Mouse (Mus musculus): ENCODE data around the gene Fanca. TPM values are rescaled to one million over a fixed set of nuclear protein-coding genes. Genes with fewer than 3 reads are reported as not detected.
"Not testable (repeated sequence)": the region's sequence is repeated elsewhere in the genome, so short reads cannot be mapped to it uniquely, and the experiment has no call there.

Gene Fanca
- polyA plus RNA-seq, 1 experiment from 2014 or later: 28.5 TPM

DNA sequence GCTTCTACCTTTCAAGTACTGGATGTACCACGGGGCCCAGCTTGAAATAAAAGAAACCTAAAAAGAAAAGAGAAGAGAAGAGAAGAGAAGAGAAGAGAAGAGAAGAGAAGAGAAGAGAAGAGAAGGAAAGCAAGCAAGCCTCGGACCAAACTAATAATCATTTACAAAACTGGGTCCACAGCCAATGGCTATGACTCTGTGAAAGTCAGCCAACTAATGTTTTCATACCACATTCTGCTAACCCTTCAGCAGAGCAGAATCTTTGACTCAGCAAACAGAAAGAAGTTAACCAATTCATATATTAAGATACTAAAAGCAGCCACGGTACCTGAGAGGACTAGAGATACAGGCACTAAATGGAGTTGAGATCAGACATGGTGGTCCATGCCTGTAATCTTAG lies 26.1 kb downstream of the Fanca start:
- no peak for TF ChIP-seq CTCF (IDR thresholded peaks at IDR 0.05)
- DNase-seq (ENCODE audit: low read depth, low spot score): no peak
- no peak for ATAC-seq
- no peaks in the 10 kb centered on the region for H3K27me3 ChIP-seq
- CTCF ChIA-PET: no interaction called here
- in situ Hi-C loops (cut with MboI; ENCODE audit: low pct_unique_long_range_greater_than_20kb): no loop called here
- POLR2A ChIA-PET: no interaction called here

DNA sequence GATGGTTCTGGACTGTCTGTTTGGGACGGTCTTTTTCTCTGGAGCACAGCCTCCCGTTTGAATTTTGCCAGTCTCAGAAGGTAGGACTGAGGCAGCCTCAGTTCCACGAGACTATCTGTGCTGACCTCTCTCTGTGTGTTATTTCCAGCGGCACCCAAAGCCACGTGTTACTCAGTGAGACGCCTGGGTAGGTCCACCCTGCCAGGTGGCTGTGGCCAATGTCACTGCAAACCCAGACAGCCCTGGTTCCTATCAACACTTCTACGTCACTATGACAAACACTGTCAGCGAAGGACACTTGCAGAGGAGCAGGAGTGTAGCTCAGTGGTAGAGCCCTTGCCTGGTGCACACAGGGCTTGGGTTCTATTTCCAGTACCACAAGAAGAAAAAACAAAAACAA lies 26.7 kb downstream of the Fanca start:
- ChIA-PET POLR2A (no interaction called here), CTCF (no interaction called here)
- ATAC-seq (no peak), DNase-seq (ENCODE audit: low read depth, low spot score) (no peak)
- no peak for TF ChIP-seq CTCF (IDR thresholded peaks at IDR 0.05)
- in situ Hi-C loops (cut with MboI; ENCODE audit: low pct_unique_long_range_greater_than_20kb): no loop called here
- H3K27me3 ChIP-seq: no peaks in the 10 kb centered on the region

- no peak for ATAC-seq
- no peak for TF ChIP-seq CTCF (IDR thresholded peaks at IDR 0.05)
- ChIA-PET POLR2A (no interaction called here), CTCF (interaction anchor here (1.3 to 1.7 kb wide), 3 partner anchors 13 to 56 kb away, joined by 3 to 4 read pairs (median 3); no protein-coding TSS in a partner anchor)
- in situ Hi-C loops (cut with MboI; ENCODE audit: low pct_unique_long_range_greater_than_20kb): no loop called here
- DNase-seq (ENCODE audit: low read depth, low spot score): no peak
- no peaks in the 10 kb centered on the region for H3K27me3 ChIP-seq
Measured at GRCm38 (mm10) chr8:123290679-123291078, 27.7 kb downstream of the Fanca start.

- POLR2A ChIA-PET: no interaction called here
- ATAC-seq: no peak
- in situ Hi-C loops (cut with MboI; ENCODE audit: low pct_unique_long_range_greater_than_20kb): no loop called here
- no peaks in the 10 kb centered on the region for H3K27me3 ChIP-seq
- CTCF ChIA-PET: interaction anchor here (1.1 to 1.7 kb wide), 4 partner anchors 14 to 55 kb away, joined by 3 to 4 read pairs (median 3); no protein-coding TSS in a partner anchor
- TF ChIP-seq CTCF (IDR thresholded peaks at IDR 0.05): no peak
- no peak for DNase-seq (ENCODE audit: low read depth, low spot score)
Measured at GRCm38 (mm10) chr8:123290166-123290565, 28.2 kb downstream of the Fanca start.

- DNase-seq (ENCODE audit: low read depth, low spot score): no peak
- H3K27me3 ChIP-seq: no peaks in the 10 kb centered on the region
- ChIA-PET CTCF (no interaction called here), POLR2A (no interaction called here)
- ATAC-seq: no peak
- TF ChIP-seq CTCF (IDR thresholded peaks at IDR 0.05): no peak
- in situ Hi-C loops (cut with MboI; ENCODE audit: low pct_unique_long_range_greater_than_20kb): no loop called here
Measured at GRCm38 (mm10) chr8:123287362-123287761, 31.0 kb downstream of the Fanca start.

- in situ Hi-C loops (cut with MboI; ENCODE audit: low pct_unique_long_range_greater_than_20kb): no loop called here
- no peaks in the 10 kb centered on the region for H3K27me3 ChIP-seq
- TF ChIP-seq CTCF (IDR thresholded peaks at IDR 0.05): no peak
- ATAC-seq (no peak), DNase-seq (ENCODE audit: low read depth, low spot score) (no peak)
- ChIA-PET CTCF (interaction anchor here (1.0 to 1.5 kb wide), 2 partner anchors 12 to 87 kb away, joined by 3 read pairs; no protein-coding TSS in a partner anchor), POLR2A (interaction anchor here (0.5 to 1.0 kb wide), 3 partner anchors 48 to 1996 kb away, joined by 3 to 6 read pairs (median 3); partner anchors contain the start of gene Spata2l)
Measured at GRCm38 (mm10) chr8:123284493-123284892, 33.9 kb downstream of the Fanca start.

DNA sequence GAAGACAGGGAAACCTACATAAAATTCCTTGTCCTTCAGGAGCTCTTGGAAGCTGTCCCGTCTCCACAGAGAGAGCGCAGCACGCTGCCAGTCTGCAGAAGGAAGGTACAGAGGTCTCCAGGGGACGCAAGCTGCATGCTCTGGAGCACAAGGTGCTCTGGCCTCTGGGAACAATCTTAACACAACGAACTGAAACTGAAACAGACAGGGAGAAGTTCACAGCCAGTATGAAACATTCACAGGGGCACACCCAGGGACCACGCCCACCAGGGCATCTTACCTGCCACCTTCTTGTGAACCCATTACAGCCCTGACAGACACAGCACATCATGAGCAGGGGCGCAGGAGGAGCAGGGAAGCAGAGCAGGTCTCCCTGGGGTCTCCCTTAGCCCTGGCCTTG lies 34.4 kb downstream of the Fanca start:
- POLR2A ChIA-PET: interaction anchor here (0.7 kb wide), 1 partner anchor 411 kb away, joined by 3 read pairs; no protein-coding TSS in a partner anchor
- ATAC-seq (no peak), DNase-seq (ENCODE audit: low read depth, low spot score) (no peak)
- in situ Hi-C loops (cut with MboI; ENCODE audit: low pct_unique_long_range_greater_than_20kb): no loop called here
- TF ChIP-seq CTCF (IDR thresholded peaks at IDR 0.05): no peak
- CTCF ChIA-PET: interaction anchor here (1.0 kb wide), 1 partner anchor 11 kb away, joined by 3 read pairs; no protein-coding TSS in a partner anchor
- no peaks in the 10 kb centered on the region for H3K27me3 ChIP-seq

DNA sequence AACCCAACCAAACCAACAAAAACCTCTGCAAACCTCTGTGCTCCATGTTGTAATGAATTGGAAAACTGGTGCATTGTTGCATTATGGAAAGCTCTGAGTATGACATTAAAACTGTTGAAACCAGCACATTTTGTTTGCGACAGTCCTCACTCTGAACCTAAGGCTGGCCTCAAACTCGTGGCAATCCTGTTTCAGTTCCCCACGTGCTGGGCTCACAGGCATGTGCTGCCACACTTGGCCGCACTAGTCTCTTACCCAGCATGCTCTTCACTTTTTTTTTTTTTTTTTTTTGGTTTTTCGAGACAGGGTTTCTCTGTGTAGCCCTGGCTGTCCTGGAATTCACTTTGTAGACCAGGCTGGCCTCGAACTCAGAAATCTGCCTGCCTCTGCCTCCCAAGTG lies 35.4 kb downstream of the Fanca start:
- in situ Hi-C loops (cut with MboI; ENCODE audit: low pct_unique_long_range_greater_than_20kb); ATAC-seq; POLR2A ChIA-PET; H3K27me3 ChIP-seq; CTCF ChIA-PET; DNase-seq (ENCODE audit: low read depth, low spot score): not testable (repeated sequence)

DNA sequence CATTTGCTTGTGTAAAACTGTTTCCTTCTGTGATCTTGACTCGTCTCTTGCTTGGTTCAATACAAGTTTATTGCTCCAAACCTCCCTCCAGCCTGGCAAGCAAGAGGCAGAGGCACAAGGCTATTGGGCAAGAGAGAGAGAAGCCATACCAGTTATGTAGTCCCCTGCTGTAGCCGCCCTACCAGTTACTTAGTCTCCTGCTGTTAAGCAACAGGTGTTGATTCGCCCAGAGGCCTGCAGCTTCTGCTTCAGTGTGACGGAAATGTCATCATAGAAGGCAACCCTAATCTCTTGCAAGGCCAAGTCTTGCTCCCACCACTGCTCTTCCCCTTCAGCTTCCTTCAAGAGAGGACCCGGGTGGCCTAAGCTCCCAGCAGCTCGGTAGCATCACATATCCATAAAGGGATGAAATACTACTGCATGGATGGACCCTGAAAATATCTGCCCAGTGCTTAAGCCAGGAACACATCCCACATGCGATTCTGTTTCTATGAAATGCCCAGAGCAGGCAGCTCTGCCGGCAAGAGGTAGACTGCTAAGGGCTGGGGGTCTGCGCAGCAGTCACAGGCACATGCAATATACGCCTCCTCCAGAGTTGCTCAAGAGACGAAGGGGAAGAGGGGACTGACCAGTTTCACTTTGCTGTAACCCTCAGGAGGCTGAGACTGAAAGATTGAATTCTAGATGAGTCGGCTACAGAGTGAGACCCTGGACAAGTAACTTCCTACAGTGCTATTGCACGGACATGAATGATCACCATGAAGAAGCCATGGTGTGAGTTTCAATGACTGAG lies 37.9 kb downstream of the Fanca start:
- ChIA-PET POLR2A (interaction anchor here (0.6 kb wide), 1 partner anchor 91 kb away, joined by 3 read pairs; no protein-coding TSS in a partner anchor), CTCF (no interaction called here)
- TF ChIP-seq CTCF (IDR thresholded peaks at IDR 0.05): no peak
- in situ Hi-C loops (cut with MboI; ENCODE audit: low pct_unique_long_range_greater_than_20kb): no loop called here
- ATAC-seq (no peak), DNase-seq (ENCODE audit: low read depth, low spot score) (no peak)
- no peaks in the 10 kb centered on the region for H3K27me3 ChIP-seq

GRCm38 (mm10) chr8:123279828-123280227 lies 38.5 kb downstream of the Fanca start:
- POLR2A ChIA-PET: interaction anchor here (0.6 kb wide), 1 partner anchor 91 kb away, joined by 3 read pairs; no protein-coding TSS in a partner anchor
- TF ChIP-seq CTCF (IDR thresholded peaks at IDR 0.05): no peak
- DNase-seq (ENCODE audit: low read depth, low spot score) (no peak), ATAC-seq (no peak)
- CTCF ChIA-PET: interaction anchor here (1.4 kb wide), 1 partner anchor 9 kb away, joined by 4 read pairs; no protein-coding TSS in a partner anchor
- in situ Hi-C loops (cut with MboI; ENCODE audit: low pct_unique_long_range_greater_than_20kb): no loop called here
- no peaks in the 10 kb centered on the region for H3K27me3 ChIP-seq

- DNase-seq (ENCODE audit: low read depth, low spot score) (no peak), ATAC-seq (no peak)
- no peaks in the 10 kb centered on the region for H3K27me3 ChIP-seq
- TF ChIP-seq CTCF (IDR thresholded peaks at IDR 0.05): no peak
- ChIA-PET CTCF (no interaction called here), POLR2A (interaction anchor here (0.7 kb wide), 1 partner anchor 8 kb away, joined by 5 read pairs; no protein-coding TSS in a partner anchor)
- in situ Hi-C loops (cut with MboI; ENCODE audit: low pct_unique_long_range_greater_than_20kb): no loop called here
Measured at GRCm38 (mm10) chr8:123278445-123278844, 39.9 kb downstream of the Fanca start.

Data from Patski (cell line).